Mouse (Mus musculus): ENCODE results near the gene Vwa3a.

DNA sequence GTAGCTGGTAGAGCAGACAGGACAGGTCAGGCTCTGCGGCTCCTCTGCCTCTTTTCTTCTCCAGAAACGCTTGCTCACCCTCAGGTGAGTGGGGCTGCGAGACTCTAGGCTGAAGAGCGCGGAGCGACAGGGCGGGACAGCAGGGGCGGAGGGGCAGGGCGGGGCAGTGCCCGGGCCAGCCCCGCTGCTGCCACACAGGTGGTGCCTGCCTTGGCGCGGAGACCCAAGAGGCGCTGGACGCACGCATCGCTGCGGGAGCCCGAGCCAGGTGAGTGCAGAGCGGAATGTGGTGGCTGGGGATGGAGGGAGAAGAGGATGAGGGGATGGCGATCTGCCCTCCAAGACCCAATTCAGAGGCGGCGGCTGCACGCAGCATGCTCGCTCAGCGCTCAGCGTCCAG, 70.6 kb downstream of the Vwa3a start:
- TF ChIP-seq CTCF (IDR thresholded peaks at IDR 0.05; ENCODE audit: extremely low read depth, insufficient read depth, low read length) (no peak), POLR2A (IDR thresholded peaks at IDR 0.05; ENCODE audit: extremely low read depth, insufficient read depth, low read length) (no peak)

Data from cortical plate, adult 2 months (tissue).